Mouse (Mus musculus): ENCODE measurements around the gene Rnf11.

DNA sequence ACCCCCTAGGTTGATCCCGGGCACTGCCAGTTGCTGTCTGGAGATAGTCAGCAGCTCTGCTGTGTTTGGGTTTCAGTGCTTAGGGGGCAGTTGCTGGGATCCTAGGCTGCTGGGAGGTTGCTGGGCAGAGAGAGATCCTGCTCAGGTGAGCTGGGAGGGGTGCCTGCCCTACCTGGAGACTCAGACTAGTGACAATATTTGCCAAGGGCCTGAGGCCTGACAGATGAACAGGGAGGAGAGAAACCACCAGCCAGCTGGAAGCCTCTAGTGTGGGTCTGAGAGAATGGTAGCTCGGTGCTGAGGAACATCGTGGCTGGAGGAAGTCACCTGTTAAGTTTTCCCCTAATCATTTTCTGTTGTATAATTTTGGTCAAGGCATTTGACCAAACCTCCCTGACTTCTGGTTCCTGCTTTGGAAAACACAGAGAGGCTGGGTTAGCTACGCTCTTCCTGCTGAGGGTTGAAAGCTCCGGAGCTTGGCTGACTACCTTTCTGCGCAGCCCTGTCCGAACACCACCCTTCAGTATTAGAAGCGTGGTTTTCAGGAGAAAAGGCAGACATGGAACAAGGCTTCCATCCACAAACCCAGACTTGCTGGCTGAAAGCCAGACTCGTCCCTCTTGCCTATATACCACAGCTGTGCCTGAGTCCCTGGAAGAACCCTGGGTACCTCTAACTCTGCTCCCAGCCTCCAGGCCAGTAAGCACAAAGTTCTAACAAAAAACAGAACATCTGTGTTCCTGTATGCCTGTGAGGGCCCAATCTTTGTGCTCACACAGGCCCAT is 76.6 kb downstream of the Rnf11 start:
- TF ChIP-seq CTCF (IDR thresholded peaks at IDR 0.05; ENCODE audit: control insufficient read depth, insufficient read depth, low read length): no peak
- TF ChIP-seq POLR2A (IDR thresholded peaks at IDR 0.05; ENCODE audit: borderline replicate concordance, control insufficient read depth, low read depth, low read length): no peak
